Mouse (Mus musculus): ENCODE data around the gene Fam8a1.

The Fam8a1 gene

DNA sequence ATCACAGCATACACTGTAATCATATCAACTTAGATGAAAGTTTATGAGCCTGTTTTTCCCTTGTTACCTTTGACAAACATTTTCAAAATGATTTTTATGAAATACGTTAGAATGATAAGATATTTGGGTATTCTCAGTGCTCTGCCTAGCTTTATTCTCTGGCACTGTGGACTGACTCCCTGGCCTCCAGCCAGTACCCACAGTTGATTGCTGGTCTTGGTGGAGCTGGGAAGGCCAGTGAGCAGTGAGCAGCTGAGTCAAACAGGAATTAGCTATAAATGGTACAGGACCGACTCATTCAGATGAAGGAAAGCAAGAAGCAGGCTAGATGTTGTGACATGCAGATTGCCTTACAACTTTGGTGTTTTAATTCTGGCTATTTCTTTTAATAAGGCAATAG, 5.3 kb downstream of the Fam8a1 start:
- DNase-seq (ENCODE audit: low read depth, low spot score) = no peak

DNA sequence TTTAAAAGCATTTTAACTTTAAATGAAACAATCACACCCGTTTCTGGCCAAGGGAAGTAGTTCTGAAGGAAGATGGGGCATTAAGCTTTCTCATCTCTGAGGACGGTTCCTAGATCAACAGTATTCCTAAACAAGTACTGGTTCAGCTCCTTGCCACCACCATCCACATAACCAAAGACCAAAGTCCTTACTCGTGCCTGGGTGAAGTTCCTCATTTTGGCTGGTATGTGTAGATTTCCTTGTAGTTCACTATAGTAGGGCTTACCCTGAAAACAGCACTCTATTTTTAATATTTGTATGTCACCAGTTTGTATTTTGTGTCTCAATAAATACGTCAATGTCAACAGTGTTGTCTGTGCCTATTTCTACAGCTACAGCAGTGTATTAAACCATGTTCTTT, 8.4 kb downstream of the Fam8a1 start:
- DNase-seq (ENCODE audit: low read depth, low spot score) = no peak

DNA sequence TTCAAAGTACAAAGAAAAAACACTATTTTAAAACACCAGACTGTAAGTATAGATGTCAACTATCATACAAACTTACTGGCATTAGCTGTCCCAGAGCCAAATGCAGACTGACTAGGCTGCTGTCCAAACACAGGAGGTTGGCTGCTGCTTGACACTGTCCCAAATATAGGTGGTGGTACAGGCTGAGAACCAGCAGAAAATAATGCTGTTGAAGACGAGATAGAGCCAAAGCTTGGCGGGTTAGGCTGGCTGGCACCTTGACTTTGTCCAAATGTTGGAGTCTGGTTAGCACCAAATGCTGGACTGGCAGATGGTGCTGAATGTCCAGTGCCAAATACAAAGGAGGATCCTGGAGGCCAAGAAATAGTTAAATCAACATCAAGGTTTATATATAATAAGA, 13.6 kb downstream of the Fam8a1 start:
- no peak for DNase-seq (ENCODE audit: low read depth, low spot score)

DNA sequence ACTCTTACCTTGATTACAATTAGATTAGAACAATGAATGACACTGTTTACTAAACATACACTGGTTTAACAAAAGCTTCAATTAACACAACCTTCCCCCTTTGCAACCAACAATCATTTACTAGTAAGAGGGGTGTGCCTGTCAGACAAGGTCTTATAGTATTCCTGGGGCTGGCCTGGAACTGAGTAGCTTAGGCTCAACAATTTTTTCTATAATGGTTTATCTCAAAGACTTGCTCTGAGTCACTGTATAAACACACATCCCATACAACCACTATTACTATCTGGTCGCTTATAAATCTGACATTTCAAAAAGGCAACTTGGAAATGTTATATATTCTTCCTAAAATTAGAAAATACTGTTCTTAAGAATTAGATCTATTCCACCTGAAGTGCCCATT, 14.0 kb downstream of the Fam8a1 start:
- no peak for DNase-seq (ENCODE audit: low read depth, low spot score)

DNA sequence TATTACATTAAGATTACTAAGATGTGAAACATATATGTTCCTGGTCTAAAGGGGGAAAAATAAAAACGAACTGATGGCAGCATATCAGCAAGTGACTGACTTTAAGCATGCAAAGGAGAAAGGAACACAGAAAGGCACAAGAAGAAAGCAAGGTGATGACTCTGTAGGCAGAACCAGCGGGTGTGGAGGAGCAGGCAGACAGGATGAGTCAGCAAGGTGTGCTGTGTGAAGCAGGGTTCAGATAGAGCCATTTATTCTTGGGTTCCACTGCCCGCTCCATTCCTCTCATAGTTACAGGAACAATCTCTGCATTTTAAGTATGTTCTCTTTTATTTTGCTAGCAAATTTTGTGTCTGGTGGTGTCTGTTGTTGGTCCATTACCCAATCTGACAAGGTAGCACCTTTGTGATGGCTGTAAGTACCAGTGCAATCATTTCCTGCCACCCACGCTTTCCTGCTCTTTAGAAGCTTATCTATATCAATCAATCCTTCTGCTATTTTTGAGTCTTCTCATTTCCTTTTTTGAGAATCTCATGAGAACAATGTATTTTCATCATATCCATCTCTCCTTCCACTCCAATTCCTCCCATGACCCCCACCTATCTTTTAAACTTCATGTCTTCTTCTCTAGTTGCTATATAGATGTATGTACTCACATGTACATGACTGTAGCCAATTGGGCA, 21.4 kb downstream of the Fam8a1 start:
- DNase-seq (ENCODE audit: low read depth, low spot score) = no peak

DNA sequence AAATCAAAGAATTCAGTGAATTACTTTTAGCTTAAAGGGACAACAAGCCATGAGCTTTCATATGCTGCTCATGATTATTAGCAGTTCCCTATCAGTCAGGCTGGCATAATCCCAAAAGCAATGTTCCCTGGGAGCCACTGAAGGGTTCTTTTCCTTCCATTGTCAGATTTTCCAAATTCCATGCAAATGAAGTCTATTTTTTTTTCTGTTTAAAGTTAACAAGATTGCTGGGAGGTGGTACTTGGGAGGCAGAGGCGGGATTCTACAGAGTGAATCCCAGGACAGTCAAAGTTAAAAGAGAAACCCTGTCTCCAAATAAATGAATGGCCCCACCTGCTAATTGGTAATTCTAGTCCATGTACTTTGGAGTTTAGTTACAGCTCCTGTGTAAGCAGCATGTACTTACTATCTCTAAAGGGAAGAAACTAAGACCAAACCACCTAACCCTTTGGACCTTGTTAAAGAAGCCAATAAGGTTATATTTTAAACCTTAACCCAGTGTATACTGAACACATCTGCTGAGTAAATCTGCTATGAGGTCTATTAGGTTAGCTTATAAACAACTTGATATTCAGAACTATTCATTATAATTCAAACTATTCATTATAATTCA, 26.1 kb downstream of the Fam8a1 start:
- no peak for DNase-seq (ENCODE audit: low read depth, low spot score)

DNA sequence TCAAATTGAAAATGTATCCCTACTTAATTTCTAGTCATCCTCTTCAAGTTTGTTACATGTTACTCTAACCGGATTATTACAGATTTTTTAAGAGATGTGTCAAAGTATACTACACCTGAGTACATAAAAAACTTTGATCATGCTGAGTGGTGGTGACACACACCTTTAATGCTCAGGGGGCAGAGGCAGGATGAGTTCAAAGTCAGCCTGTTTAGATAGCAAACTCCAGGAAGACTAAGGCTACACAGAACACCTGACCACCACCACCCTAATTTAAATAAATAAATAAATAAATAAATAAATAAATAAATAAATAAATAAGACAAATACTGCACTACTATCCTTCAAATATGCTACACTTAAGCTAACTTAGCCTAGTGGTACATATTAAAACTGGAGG, 26.6 kb downstream of the Fam8a1 start:
- DNase-seq (ENCODE audit: low read depth, low spot score) = no peak

DNA sequence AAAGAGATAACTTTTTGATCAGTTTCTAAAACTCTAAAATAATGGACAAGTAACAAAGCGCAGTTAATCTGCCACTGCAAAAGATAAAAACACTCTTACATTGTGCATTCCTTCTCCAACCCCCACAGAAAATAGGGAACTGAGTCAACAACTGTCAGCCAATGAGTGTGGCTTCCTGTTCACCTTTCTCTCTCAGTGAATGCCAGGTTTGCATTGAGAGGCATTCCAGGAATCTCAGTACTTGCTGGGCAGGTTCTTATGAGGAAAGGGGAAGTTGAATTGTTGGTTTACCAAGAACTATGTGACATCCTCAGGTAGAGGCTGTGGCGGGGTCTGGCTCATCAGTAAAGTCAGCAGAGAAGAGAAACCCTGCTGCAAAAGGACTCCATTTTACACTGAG, 27.5 kb downstream of the Fam8a1 start:
- DNase-seq (ENCODE audit: low read depth, low spot score) = no peak

DNA sequence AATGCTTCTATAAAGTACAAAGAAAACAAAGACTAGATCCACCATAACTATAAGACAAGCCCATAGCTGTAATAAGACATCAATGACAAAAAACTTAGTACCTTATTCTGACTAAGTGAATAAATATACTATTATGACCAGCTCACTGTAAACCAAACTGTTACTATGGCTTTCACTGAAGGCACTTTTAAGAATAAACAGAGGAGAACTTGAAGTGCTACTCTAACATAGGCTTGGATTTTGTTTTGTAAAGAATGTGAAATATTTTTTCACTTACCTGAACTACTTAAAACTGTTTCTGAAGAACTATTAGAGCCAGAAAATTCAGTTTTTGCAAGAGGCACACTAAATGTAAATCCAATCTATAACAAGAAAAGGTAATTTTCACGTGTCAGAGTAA, 30.1 kb downstream of the Fam8a1 start:
- DNase-seq (ENCODE audit: low read depth, low spot score) = no peak

DNA sequence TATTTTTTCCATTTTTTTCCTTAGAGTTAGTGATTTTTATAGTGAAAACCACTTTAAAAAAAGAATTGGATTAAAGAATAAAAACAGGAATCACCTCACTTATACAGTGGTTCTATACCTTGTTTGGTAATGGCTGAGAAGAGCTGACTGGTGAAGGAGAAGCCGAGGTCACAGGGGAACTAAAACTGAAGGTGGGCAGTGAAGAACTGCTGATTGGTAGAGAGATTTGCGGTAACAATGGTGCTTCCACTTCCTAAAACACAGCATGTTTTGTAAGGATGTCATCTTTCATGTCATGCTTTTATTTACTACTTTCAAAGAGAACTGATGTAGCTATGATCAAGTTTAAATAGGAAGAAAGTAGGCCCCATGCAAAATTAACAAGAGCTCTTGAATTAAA, 32.2 kb downstream of the Fam8a1 start:
- no peak for DNase-seq (ENCODE audit: low read depth, low spot score)

DNA sequence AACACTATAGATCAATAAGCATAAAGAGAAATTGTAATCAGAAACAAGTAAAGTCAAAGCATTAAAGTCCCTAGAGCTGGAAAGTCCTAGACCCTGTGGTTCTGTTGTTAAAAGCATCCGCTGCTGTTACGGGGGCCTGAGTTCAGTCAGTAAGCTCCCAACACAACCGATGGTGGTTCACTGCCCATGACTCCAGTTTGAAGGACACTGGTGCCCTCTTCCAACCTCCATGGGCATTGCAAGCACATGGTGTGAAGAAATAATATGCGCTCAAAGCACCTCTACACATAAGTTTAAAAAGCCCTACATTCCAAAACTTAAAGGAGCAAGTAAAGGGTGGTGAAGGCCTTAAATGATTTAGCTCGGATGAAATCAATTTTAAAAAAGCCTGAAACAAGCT, 33.8 kb downstream of the Fam8a1 start:
- DNase-seq (ENCODE audit: low read depth, low spot score) = no peak

DNA sequence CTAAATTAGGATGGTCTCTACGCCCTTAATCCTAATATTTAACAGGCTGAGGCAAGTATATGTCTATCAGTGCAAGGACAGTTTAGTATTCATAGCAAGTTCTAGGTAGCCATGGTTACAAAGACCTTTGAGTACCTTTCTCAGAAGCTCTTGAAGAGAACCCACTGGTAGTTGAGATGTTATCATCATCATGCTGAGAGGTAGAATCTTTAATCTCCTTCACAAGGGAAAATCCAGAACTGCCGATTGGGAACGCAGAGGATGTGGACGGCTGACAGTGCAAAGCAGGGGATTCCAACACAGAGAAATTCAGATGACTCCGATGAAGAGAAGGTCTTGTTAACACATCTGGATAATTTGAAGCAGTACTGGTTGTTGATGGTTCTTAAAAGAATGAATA, 44.2 kb downstream of the Fam8a1 start:
- DNase-seq (ENCODE audit: low read depth, low spot score) = no peak

DNA sequence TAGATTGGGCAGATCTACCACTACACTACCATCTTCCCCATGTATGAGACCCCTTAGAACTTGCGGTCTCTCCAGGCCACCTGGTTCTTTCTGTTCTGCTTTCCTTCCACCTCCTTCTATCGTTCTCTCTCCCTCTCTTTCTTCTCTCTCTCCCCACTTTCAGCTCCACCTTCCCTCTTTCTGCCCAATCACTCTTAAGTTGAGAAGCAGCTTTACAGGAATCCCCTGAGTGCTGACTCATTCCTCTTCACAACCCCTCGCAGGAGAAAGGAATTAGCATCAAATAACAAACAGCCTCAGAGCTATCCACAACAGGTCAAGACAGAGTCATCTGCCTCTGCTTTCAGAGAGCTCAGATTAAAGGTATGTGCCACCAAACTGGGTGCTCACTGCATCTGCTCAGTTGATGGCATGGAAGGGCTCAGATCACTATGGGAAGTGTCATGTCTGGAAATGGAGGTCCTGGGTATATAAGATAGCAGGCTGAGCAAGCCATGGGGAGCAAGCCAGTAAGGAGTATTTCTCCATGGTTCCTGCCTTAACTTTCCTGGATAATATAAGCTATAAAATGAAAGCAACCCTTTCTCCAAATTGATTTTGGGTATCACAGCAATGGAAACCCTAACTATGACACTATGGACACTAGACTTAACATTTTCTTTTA, 46.8 kb downstream of the Fam8a1 start:
- DNase-seq (ENCODE audit: low read depth, low spot score) = no peak

DNA sequence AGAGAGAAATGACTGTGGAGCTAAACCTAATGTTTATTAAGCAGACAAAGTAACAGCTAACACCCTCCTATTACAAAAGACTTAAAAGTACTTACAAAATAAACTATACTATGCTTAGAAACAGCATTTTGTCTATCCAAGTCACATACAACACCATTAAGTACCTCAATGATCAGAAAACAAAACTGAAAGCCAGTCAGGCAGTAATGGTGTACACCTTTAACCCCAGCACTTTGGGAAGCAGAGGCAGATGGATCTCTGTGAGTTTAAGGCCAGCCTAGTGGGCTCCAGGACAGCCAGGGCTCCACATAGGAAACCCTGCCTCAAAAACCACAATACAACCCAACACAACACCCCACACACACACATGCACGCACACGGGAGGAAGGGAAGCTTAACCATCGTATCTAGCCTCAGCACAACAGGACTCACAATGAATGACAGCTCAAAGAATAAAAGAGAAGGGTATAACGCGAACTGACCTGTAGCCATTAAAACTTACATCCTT, 49.6 kb downstream of the Fam8a1 start:
- no peak for DNase-seq (ENCODE audit: low read depth, low spot score)

DNA sequence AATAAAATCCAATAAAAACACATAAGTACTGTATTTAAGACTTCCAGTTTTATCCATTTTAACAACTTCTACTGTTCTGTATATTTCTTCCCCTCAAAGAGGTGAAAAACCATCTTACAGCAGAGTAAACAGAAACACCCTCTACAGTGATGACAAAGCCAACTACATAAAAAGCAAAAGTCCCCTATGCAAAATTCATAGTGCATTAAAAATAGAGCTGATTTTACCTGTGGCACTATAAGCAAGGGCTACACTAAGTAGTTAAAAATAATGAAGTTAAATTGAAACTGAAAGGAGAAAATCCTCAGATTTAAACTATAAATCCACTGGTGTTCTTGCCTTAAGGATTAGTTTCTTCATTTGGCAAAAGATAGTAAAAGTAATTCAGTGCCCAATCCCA, 51.7 kb downstream of the Fam8a1 start:
- no peak for DNase-seq (ENCODE audit: low read depth, low spot score)

DNA sequence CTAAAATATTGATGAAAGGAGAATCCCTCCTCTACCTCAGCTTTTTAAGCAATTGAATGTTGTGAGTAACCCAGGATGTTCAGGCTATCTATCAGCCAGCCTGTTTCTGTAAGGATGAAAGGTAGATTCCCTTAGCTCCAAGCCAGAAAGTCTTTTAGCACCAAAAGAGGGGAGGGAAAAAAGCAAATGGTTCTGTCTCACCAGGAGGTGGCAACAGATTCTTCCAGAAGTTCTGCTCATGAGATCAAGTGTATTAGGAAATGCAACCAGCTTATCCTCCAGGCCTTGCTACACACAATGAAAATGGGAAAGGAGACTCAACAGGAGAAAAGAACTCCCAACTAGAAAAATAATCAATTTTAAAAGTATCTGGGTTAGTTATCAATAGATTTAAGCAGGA, 55.0 kb downstream of the Fam8a1 start:
- no peak for DNase-seq (ENCODE audit: low read depth, low spot score)

DNA sequence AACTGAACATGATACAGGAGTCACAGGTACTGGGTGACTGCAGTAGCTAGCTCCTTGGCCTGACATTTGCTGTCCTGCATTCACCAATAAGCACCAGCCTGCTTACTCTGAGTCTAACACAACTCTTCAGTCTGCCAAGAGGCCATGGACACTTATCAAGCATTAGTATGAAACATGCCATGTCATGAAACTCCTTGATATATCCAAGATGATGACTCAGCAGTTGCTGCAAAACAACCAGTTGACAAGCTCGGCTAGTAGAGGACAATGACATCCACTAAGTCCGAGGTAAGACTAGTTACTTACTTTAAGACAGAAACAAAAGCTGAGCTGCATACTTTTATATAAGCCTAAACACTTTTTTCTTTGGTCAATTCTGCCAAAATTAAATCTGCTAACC, 55.9 kb downstream of the Fam8a1 start:
- peak; percentile 23 for DNase-seq (ENCODE audit: low read depth, low spot score)

DNA sequence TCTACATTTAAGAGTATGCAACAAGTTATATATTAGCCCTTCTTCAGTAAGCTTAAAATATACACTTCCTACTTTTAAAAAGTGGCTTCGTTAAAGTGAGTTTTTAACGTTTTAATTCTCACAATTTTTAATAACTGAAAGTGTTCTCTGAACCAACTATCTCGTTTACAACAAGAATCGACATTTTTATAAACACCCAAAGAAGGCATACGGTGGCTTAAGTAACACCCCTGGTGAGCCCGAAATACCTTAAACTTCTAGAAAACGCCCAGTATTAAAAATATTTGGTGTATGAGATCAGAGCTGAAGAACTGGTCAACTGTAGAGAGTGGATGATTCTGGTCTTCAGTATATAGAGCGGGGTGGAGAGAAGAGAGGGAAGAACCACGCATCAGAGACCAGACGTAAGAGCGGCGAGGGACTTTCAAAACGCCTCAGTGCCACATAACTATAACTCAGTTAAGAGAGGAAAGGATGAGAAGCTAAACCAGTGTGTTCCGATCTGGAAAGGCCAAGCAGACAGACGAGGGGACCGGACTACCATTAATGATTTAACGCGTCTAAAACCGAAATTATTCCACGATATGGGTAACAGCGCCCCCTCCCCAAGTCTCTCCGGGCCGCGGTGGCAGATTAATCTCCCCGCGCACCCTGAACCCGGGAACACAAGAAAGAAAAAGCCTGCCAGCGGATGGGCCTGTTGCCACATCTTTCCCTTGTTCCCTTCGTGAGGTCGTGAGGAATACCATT, 57.1 kb downstream of the Fam8a1 start:
- DNase-seq (ENCODE audit: low read depth, low spot score) = peak; percentile 27

DNA sequence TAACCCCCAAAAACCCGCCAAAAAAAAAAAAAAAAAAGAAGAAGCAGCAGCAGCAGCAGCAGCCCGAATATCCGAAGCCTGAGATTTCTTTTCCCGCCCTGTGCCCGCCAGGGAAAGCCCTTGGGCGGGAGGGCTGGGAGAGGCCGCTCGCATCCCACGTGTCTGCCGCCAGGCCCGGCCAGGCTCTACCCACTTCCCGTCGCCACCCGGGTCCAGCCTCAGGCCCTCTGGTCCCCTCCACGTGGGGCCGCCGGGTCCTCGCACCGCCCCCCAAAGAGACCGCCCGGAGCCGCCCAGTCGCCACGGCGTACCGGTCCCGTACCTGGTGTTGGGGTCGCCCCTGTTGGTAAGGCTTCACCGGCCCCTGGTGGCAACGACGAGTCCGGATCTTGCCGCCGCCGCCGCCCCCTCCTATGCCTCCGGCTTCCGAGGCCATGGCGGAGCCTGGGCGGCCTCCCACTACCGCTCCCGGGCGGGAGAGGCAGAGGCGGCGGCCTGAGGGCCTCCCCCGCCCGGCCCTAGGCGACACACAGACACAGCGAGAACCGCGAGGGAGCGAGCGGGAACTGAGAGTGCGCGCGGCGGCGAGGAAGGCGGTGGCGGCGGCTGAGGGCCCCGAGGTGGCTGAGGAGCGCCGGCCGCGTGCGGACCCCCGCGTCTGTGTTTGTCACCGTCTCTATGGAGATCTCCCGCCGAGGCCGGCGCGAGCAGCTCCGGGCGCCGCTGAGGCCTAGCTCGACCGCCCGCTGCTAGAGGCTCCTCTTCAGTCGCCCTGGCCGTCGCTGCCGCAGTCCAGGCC, 57.9 kb downstream of the Fam8a1 start:
- peak; percentile 73 for DNase-seq (ENCODE audit: low read depth, low spot score)
